ENCODE assay signal across 14 mouse cellular contexts in the genomic region with DNA sequence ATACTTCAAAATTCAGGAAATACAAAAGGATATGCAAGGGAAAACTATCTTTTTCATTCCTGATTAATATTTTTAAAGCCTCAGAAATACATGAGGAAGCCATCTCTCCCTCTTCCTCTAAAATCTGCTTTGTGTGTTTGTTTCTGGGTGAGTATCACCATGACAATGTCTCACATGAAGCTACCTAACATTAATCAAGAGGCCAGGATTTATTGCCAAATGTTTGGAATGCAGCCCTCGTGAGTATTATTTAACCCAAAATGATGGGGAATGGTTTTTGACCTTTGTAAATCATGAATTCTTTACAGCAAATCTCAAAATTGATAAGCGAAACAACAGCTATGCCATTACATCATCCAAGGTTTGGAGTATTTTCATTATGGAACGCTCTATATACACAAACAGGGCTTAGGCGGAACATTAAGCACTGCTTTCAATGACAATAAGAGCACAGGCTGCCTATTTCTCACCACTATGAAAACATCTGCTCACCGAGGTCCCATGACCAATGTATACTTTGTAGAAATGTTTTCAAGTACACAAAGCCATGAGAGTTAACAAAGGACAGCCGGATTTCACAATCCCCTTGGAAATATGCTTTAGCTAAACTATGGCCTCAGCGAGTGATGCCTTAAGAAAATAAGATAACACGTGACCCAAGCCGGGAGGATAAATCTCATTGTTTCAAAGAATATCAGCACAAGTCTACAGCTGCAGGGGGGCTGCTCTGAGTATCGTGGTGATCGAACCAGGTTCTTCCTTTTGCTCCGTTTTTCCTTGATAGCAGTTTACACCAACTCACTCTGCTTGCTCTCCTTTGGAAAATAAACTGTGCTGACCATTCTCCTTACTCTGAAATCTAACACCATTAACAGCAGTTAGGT.
DNase-seq lines count a peak whose midpoint lies in the region; ATAC-seq and TF ChIP-seq lines count a peak whose summit lies in the region.
"Had no signal": no experiment of that assay in that cellular context is flagged by ENCODE, and none has a peak within 500 bp of the region (broad histone marks: within the 10 kb centered on the region; RNA-seq: fewer than 3 reads in every experiment).

No protein-coding gene starts in this region.

- no peak overlapping the region for H3K4me2 ChIP-seq in heart, postnatal 0 days (ENCODE audit: low read depth, low read length)
- peak overlapping the region; percentile 5; the same call in 1 of the 2 replicates for H3K4me2 ChIP-seq in hindbrain, embryonic 12.5 days (replicated peaks)
- H3K4me2 ChIP-seq: heart, embryonic 13.5 days had no signal

- H3K36me3 ChIP-seq in heart, postnatal 0 days (replicated peaks; ENCODE audit: control insufficient read depth, insufficient read depth, low read length), result no peaks in the 10 kb centered on the region
- no peaks in the 10 kb centered on the region for H3K36me3 ChIP-seq in hindbrain, embryonic 12.5 days
- H3K36me3 ChIP-seq: heart, embryonic 13.5 days had no signal

- 58% methylated on average over 12 of the region's 12 CpGs for WGBS in heart, postnatal 0 days
- WGBS in hindbrain, embryonic 12.5 days, result 48% methylated on average over 12 of the region's 12 CpGs

- no peaks in the 10 kb centered on the region for H3K9me3 ChIP-seq in heart, postnatal 0 days (replicated peaks; ENCODE audit: control insufficient read depth, low read length)
- no peaks in the 10 kb centered on the region for H3K9me3 ChIP-seq in hindbrain, embryonic 12.5 days (replicated peaks)
- H3K9me3 ChIP-seq: heart, embryonic 13.5 days had no signal

- H3K9ac ChIP-seq in heart, postnatal 0 days (replicated peaks; ENCODE audit: low read depth, low read length), result no peak overlapping the region
- H3K9ac ChIP-seq in hindbrain, embryonic 12.5 days, result no peak overlapping the region
- H3K9ac ChIP-seq: heart, embryonic 13.5 days; liver, embryonic 14.5 days had no signal

- ATAC-seq in heart, postnatal 0 days (ENCODE audit: insufficient read depth, low read depth), result no peak
- ATAC-seq in hindbrain, embryonic 12.5 days (ENCODE audit: low FRiP score), result peak; percentile 60

- peaks cover 11% of the 10 kb centered on the region for H3K4me1 ChIP-seq in heart, postnatal 0 days (ENCODE audit: control insufficient read depth, insufficient read depth)
- peaks cover 8% of the 10 kb centered on the region for H3K4me1 ChIP-seq in hindbrain, embryonic 12.5 days

- H3K27ac ChIP-seq in heart, postnatal 0 days (ENCODE audit: low read depth), result peak overlapping the region; percentile 15; the same call in 1 of the 2 replicates
- H3K27ac ChIP-seq in hindbrain, embryonic 12.5 days, result peak overlapping the region; percentile 42; the same call in 1 of the 2 replicates
- H3K27ac ChIP-seq: heart, embryonic 13.5 days; liver, embryonic 14.5 days had no signal

- TF ChIP-seq CTCF in heart, postnatal 0 days (IDR thresholded peaks at IDR 0.05; ENCODE audit: low read depth), result no peak

- intact Hi-C loops in heart, postnatal 10 days (cut with DNase I), result no loop called here
- intact Hi-C loops in left cerebral cortex, postnatal 14 days (cut with DNase I), result no loop called here

- DNase-seq in heart, postnatal 0 days (ENCODE audit: low spot score), result no peak
- no peak for DNase-seq in heart, postnatal 10 days
- DNase-seq in NIH3T3 (ENCODE audit: low read depth), result peak; percentile 81
- peak; percentile 69 for DNase-seq in mesoderm, embryonic 11.5 days (ENCODE audit: low read depth, low spot score)
- DNase-seq in yolk sac, embryonic 10.5 days (ENCODE audit: low spot score), result no peak
- no peak for DNase-seq in left cerebral cortex, postnatal 14 days (ENCODE audit: low spot score in 2 of 2)
- no peak for DNase-seq in spleen, postnatal 14 days (ENCODE audit: low spot score in 2 of 2)
- DNase-seq: adrenal gland, postnatal 25 days; cerebellum, adult 8-10 months; kidney, postnatal 14 days; right cerebral cortex, postnatal 14 days had no signal

- no peak for TF ChIP-seq EP300 in heart, postnatal 0 days (IDR thresholded peaks at IDR 0.05; ENCODE audit: low read depth)

- H3K4me3 ChIP-seq in heart, postnatal 0 days (ENCODE audit: low read depth, low read length), result no peak overlapping the region
- H3K4me3 ChIP-seq in hindbrain, embryonic 12.5 days, result no peak overlapping the region
- H3K4me3 ChIP-seq: heart, embryonic 13.5 days had no signal

- H3K27me3 ChIP-seq in heart, postnatal 0 days (ENCODE audit: control insufficient read depth, insufficient read depth, low read length), result no peaks in the 10 kb centered on the region
- H3K27me3 ChIP-seq in hindbrain, embryonic 12.5 days, result peaks cover 19% of the 10 kb centered on the region
- H3K27me3 ChIP-seq: heart, embryonic 13.5 days had no signal

Comparison
In these comparisons a context has a peak if more than half of its experiments do, and no peak if none do; other contexts are left out.
1. DNase-seq: peak in NIH3T3 (single experiment) and mesoderm, embryonic 11.5 days (single experiment); none in heart, postnatal 0 days (single experiment), heart, postnatal 10 days (0 of 2), yolk sac, embryonic 10.5 days (single experiment), left cerebral cortex, postnatal 14 days (0 of 2) and spleen, postnatal 14 days (0 of 2).